Mouse (Mus musculus) Muller cell, postnatal 12 days (primary cell): ENCODE measurements around the gene Fam133b.

Experiments
- DNase-seq: peaks from one replicate; pipeline ENCODE4 v3.0.0-alpha.2; 2015; ENCODE audit errors: inconsistent ontology term

Gene Fam133b

GRCm38 (mm10) chr5:3543629-3544479, at the start of gene Fam133b:
Gene Fam133b, plus strand, starts transcription at chr5:3543833.
- peak; percentile 97 for DNase-seq

- no peak for DNase-seq
These were observed 49.7 kb upstream of the Fam133b start for GRCm38 (mm10) chr5:3493968-3494367.

GRCm38 (mm10) chr5:3494452-3495187, 49.0 kb upstream of the Fam133b start:
- DNase-seq, result peak; percentile 52

GRCm38 (mm10) chr5:3497505-3497925, 46.1 kb upstream of the Fam133b start:
- peak; percentile 92 for DNase-seq

- DNase-seq, result no peak
These were observed 43.3 kb upstream of the Fam133b start for GRCm38 (mm10) chr5:3500298-3500697.

- no peak for DNase-seq
These were observed 42.6 kb upstream of the Fam133b start for GRCm38 (mm10) chr5:3500957-3501563.

- DNase-seq, result peak; percentile 80
These were observed 42.0 kb upstream of the Fam133b start for GRCm38 (mm10) chr5:3501564-3502001.

- DNase-seq, result peak; percentile 88
These were observed 40.9 kb upstream of the Fam133b start for GRCm38 (mm10) chr5:3502610-3503350.

GRCm38 (mm10) chr5:3503373-3503772, 40.3 kb upstream of the Fam133b start:
- no peak for DNase-seq

- DNase-seq, result no peak
These were observed 39.8 kb upstream of the Fam133b start for GRCm38 (mm10) chr5:3503836-3504323.

- DNase-seq, result no peak
These were observed 39.2 kb upstream of the Fam133b start for GRCm38 (mm10) chr5:3504453-3504852.

- no peak for DNase-seq
These were observed 38.1 kb upstream of the Fam133b start for GRCm38 (mm10) chr5:3505553-3505952.

GRCm38 (mm10) chr5:3508480-3509381, 34.9 kb upstream of the Fam133b start:
- no peak for DNase-seq

GRCm38 (mm10) chr5:3509503-3509902, 34.1 kb upstream of the Fam133b start:
- DNase-seq, result no peak

GRCm38 (mm10) chr5:3511097-3511795, 32.4 kb upstream of the Fam133b start:
- DNase-seq, result no peak

- DNase-seq, result no peak
These were observed 31.0 kb upstream of the Fam133b start for GRCm38 (mm10) chr5:3512584-3512983.

- no peak for DNase-seq
These were observed 28.7 kb upstream of the Fam133b start for GRCm38 (mm10) chr5:3514901-3515311.

GRCm38 (mm10) chr5:3515477-3515876, 28.2 kb upstream of the Fam133b start:
- no peak for DNase-seq

- peak; percentile 68 for DNase-seq
These were observed 27.1 kb upstream of the Fam133b start for GRCm38 (mm10) chr5:3516481-3517075.
